Mouse (Mus musculus): Measurements from ENCODE around the gene Ndufc1.
"Not testable (repeated sequence)": the region's sequence is repeated elsewhere in the genome, so short reads cannot be mapped to it uniquely, and the experiment has no call there.

Ndufc1 gene

DNA sequence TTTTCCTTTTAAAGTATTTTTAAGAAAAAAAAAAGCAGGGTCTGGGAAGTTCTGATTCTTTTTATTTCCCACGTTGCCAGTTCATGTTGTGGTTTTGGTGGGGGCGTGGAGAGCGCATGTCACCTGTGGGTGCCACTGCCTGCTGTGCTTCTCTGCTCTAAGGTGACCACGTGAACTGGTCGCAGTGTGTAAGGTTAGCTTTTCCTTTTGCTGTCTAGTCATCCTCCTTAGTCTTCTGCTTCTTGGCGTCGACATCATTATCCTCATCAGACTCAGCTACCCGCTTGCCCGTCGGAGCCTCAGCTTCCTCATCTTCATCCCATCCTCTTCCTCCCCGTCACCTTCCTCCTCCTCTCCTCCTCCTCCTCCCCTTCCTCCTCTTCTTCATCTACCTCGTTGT, 6.2 kb downstream of the Ndufc1 start:
- H3K27me3 ChIP-seq (ENCODE audit: control insufficient read depth, insufficient read depth, low read length, poor library complexity, severe bottlenecking), result no peaks in the 10 kb centered on the region
- no peak for DNase-seq (ENCODE audit: low read depth, low spot score)
- H3K36me3 ChIP-seq (ENCODE audit: control insufficient read depth, insufficient read depth, low read length, poor library complexity, severe bottlenecking), result peaks cover 7% of the 10 kb centered on the region; the same call in 1 of the 2 replicates

DNA sequence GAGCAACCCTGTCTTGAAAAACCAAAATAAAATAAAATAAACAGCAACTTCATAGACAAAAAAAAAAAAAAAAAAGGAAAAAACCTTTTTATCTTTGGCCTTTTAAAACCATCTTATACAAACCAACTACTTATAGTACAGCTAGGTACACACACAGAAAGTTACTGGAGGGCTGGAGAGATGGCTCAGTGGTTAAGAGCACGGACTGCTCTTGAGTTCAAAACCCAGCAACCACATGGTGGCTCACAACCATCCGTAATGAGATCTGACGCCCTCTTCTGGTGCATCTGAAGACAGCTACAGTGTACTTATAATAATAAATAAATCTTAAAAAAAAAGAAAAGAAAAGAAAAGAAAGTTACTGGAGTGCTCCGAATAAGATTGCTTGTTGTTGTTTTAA, 6.7 kb downstream of the Ndufc1 start:
- DNase-seq (ENCODE audit: low read depth, low spot score); H3K36me3 ChIP-seq (ENCODE audit: control insufficient read depth, insufficient read depth, low read length, poor library complexity, severe bottlenecking); H3K27me3 ChIP-seq (ENCODE audit: control insufficient read depth, insufficient read depth, low read length, poor library complexity, severe bottlenecking): not testable (repeated sequence)

DNA sequence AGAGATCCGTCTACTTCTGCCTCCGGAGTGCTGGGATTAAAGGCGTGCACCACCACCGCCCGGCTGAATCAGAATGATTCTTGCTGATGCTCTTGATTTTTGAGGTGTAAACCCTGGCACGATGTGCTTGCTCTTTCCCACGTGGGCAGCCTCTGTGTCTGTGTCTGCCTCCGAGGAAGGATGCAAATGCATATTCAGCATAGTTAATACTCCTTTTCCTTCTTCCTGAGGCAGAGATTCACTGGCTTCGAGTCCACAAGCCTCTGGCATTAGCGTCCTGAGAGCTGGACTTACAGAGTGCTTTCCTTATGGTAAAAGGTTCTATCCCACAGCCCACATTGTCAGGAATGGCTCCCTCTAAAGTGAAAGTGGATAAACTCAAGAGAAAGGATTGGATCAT, 8.1 kb downstream of the Ndufc1 start:
- DNase-seq (ENCODE audit: low read depth, low spot score), result no peak

DNA sequence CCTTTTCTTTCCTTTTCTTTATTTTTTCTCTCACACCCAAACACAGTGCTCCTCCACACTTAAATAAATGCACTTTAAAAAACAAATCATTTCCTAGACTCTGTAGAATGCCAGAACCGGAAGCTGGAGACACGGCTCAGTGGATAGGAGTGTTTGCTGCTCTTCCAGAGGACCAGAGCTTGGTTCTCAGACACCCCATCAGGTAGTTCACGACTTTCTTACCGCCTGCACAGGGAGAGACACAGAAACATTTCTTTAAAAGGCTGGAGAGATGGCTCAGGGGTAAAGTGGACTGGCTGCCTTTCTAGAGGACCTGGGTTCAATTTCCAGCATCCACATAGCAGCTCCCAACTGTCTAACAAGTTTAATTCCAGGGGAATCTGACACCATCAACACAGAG, 9.3 kb downstream of the Ndufc1 start:
- no peak for DNase-seq (ENCODE audit: low read depth, low spot score)
- no peaks in the 10 kb centered on the region for H3K27me3 ChIP-seq (ENCODE audit: control insufficient read depth, insufficient read depth, low read length, poor library complexity, severe bottlenecking)

More for the DNA sequence above, 8.1 kb downstream of the Ndufc1 start:
- Histone ChIP-seq H3K27me3 (ENCODE audit: control insufficient read depth, insufficient read depth, low read length, poor library complexity, severe bottlenecking) (no peaks in the 10 kb centered on the region), H3K36me3 (ENCODE audit: control insufficient read depth, insufficient read depth, low read length, poor library complexity, severe bottlenecking) (0 out of 2 replicates have a peak, but pooled peaks cover 2% of the 10 kb centered on the region)

DNA sequence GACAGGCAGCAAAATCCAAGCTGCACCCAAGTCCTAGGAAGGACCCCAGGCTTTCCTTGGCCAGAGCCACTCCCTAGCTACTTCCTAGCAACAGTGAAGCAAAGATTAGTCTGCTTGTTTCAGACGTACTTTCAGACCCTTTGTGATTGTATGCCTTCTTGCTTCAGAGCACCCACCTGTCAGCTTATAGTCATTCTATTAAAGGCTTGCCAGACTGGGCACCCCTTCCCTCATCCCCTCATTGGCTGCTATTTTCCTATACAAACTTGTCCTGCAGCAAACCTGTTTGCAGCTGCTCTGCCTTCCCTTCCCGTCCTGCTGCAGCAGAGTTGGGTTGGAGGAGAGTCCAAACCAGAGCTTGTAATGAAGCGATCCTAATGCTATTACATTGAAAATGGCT, 10.1 kb downstream of the Ndufc1 start:
- DNase-seq (ENCODE audit: low read depth, low spot score), result no peak
- 0 out of 2 replicates have a peak, but pooled peaks cover 2% of the 10 kb centered on the region for H3K36me3 ChIP-seq (ENCODE audit: control insufficient read depth, insufficient read depth, low read length, poor library complexity, severe bottlenecking)

More for the DNA sequence above, 9.3 kb downstream of the Ndufc1 start:
- 0 out of 2 replicates have a peak, but pooled peaks cover 2% of the 10 kb centered on the region for H3K36me3 ChIP-seq (ENCODE audit: control insufficient read depth, insufficient read depth, low read length, poor library complexity, severe bottlenecking)

DNA sequence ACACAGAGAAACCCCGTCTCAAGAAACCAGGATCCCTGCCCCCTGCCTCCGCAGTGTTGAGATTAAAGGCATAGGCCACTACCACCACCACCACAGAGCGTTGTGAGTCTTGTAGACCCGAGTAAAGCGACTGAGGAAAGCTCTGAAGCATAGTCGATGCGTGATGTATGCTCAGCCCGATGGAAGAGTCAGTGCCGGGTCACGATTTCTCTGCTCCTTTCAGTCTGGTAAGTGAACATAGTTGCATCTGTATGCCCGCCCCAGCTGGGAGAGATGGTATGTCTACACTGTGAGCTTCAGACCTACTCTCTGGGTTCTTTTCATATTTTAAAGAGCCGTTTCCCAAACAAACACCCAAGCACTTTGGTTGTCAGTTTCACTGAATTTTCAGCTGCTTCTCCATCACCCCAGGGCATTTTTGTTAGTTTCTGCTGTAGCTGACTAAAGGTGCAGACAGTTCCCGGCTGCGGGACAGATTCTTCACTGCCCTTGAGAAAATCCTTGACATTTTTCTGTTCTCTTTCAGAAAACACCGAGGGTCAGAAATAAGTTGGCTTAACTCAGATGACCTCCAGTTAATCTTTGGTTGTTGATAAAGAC, 11.0 kb downstream of the Ndufc1 start:
- no peaks in the 10 kb centered on the region for H3K27me3 ChIP-seq (ENCODE audit: control insufficient read depth, insufficient read depth, low read length, poor library complexity, severe bottlenecking)
- H3K36me3 ChIP-seq (ENCODE audit: control insufficient read depth, insufficient read depth, low read length, poor library complexity, severe bottlenecking), result no peaks in the 10 kb centered on the region

More for the DNA sequence above, 10.1 kb downstream of the Ndufc1 start:
- H3K27me3 ChIP-seq (ENCODE audit: control insufficient read depth, insufficient read depth, low read length, poor library complexity, severe bottlenecking), result no peaks in the 10 kb centered on the region

DNA sequence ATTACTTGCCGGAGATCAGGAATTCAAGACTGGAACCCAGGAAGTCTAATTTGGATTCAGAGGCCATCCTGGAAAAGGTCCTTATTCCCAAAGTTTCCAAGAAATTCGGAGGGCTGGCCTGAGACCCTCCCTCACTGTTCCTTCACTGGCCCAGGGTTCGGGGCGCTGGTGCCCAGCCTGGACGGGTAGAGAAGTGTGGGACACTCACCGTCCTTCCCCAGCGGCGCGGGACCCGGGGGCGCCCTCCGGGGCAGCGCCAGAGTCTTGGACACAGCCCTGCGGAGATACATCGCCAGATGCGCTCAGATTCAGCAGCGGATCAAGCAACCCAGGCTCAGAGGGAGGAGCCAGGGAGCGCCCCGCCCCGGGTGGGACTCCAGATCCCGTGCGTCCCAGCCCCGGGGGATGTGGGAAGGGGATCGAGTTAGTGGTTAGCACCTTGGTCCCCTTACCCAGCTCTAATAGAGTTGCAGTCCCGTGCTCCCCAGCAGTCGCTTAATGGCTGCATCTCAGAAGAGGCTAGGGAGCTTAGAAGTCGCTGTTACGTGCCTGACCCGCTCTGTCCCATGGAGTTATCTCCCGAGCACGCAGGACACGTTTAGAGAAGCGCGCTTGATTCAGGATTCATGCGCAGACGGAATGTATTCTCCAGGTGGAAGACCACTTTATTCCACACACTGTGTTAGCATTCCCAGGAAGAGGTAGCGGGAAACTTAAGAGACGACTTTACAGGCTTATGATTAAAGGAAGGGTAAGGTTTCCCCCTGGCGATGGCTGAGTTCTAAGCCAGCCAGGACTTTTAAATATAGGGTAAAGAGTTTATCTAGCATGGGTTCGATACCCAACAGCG, 12.3 kb downstream of the Ndufc1 start, which contains the start of gene Mgarp:
Gene Mgarp (minus strand): TSS at position 520 of the 850 bp plus-strand sequence.
- DNase-seq (ENCODE audit: low read depth, low spot score), result peak; percentile 48
- H3K36me3 ChIP-seq (ENCODE audit: control insufficient read depth, insufficient read depth, low read length, poor library complexity, severe bottlenecking), result no peaks in the 10 kb centered on the region
- no peaks in the 10 kb centered on the region for H3K27me3 ChIP-seq (ENCODE audit: control insufficient read depth, insufficient read depth, low read length, poor library complexity, severe bottlenecking)

More for the DNA sequence above, 11.0 kb downstream of the Ndufc1 start:
- no peak for DNase-seq (ENCODE audit: low read depth, low spot score)

DNA sequence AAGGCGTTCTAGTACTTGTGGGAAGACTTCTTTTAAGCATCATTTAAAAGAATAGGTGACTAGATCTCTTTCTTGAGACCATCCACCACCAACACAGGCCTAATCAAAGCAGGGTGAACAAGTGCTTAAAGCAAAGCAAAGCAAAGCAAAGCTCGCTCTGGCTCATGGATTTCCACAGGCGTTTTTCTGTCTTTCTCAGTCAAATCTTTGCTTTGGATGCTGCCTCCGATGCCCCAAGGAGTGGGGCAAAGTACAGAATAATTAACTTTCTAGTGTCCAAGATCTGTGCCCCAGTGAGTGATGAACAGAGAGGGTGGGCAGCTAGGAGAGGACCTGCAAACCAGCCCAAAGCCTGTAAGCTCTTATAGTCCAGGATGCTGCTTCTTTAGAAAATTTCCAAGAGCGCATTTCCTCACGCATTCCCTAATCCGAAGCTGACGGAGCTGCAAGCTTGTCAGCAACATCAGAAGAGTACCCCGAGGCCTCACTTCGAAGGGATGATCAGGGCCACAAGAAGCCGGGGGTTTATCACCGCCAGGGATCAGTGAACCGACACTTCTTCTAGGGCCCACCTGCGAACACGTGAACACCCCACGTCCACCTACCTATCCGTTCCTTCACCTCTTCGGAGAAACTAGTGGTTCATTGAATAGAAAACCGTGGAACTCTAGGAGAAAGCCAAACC, 13.2 kb downstream of the Ndufc1 start:
- no peaks in the 10 kb centered on the region for H3K36me3 ChIP-seq (ENCODE audit: control insufficient read depth, insufficient read depth, low read length, poor library complexity, severe bottlenecking)
- H3K27me3 ChIP-seq (ENCODE audit: control insufficient read depth, insufficient read depth, low read length, poor library complexity, severe bottlenecking), result no peaks in the 10 kb centered on the region
- DNase-seq (ENCODE audit: low read depth, low spot score), result no peak

DNA sequence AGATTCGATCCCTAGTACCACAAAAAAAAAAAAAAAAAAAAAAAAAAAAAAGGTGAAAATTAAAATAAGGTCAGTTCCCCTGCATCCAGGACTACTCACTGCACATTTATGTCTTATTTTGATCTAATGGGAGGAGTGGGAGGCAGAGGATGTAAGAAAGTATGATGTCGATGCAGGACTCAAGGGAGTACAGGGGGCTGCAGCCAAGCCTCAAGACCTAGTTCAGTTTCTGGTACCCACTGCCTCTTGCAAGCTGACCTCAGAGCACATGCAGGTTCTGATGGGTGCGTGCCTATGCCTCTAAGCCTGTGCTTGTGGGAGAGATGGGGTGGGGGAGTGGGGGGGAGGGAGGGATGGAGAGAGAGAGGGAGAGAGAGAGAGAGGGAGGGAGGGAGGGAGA, 13.9 kb downstream of the Ndufc1 start:
- Histone ChIP-seq H3K27me3 (ENCODE audit: control insufficient read depth, insufficient read depth, low read length, poor library complexity, severe bottlenecking) (no peaks in the 10 kb centered on the region), H3K36me3 (ENCODE audit: control insufficient read depth, insufficient read depth, low read length, poor library complexity, severe bottlenecking) (no peaks in the 10 kb centered on the region)
- DNase-seq (ENCODE audit: low read depth, low spot score), result no peak

DNA sequence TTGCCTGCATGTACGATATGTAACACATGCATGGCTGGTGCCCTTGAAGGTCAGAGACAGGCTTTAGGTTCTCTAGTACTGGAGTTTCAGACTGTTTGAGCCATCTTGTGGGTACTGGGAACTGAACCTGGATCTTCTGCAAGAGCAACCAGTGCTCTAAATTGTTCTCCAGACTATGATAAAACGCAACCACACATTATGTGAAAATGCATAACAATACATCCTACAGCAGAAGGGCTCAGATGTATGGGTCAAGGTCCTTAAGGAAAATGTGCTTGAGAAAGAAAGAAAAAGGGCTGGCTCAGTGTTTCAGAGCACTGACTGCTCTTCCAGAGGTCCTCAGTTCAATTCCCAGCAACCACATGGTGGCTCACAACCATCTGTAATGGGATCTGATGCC, 15.1 kb downstream of the Ndufc1 start:
- DNase-seq (ENCODE audit: low read depth, low spot score), result no peak
- no peaks in the 10 kb centered on the region for H3K27me3 ChIP-seq (ENCODE audit: control insufficient read depth, insufficient read depth, low read length, poor library complexity, severe bottlenecking)
- H3K36me3 ChIP-seq (ENCODE audit: control insufficient read depth, insufficient read depth, low read length, poor library complexity, severe bottlenecking), result no peaks in the 10 kb centered on the region

DNA sequence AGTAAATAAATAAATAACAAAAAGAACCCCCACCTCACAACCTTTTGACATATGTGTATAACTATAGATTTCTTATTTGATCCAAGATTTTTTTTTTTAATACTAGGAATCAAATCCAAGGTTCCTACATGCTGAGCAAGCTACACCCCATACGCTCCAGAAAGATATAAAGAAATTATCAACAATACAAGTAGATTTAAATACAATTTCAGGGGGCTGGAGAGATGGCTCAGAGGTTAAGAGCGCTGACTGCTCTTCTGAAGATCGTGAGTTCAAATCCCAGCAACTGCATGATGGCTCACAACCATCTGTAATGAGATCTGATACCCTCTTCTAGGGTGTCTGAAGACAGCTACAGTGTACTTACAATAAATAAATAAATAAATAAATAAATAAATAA, 15.8 kb downstream of the Ndufc1 start:
- DNase-seq (ENCODE audit: low read depth, low spot score); H3K27me3 ChIP-seq (ENCODE audit: control insufficient read depth, insufficient read depth, low read length, poor library complexity, severe bottlenecking): not testable (repeated sequence)

DNA sequence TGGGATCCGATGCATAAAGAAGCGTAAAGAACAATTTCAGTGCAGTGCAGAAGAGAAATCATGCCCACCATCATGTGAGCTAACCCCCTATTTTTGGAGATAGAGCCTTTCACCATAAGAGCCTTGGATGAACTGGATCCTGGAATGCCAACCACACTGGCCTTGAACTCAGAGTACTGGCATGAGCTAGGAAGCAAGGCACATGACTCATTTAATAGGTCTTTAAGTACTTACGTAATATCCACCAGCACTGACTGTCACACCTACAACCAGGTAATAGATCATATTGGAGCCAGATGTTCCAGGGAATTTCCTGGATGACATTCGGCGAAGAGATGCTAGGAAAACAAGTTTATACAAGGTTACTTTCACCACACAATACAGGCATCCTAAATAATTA, 17.2 kb downstream of the Ndufc1 start:
- DNase-seq (ENCODE audit: low read depth, low spot score), result no peak

More for the DNA sequence above, 15.8 kb downstream of the Ndufc1 start:
- not testable (repeated sequence) for H3K36me3 ChIP-seq (ENCODE audit: control insufficient read depth, insufficient read depth, low read length, poor library complexity, severe bottlenecking)

DNA sequence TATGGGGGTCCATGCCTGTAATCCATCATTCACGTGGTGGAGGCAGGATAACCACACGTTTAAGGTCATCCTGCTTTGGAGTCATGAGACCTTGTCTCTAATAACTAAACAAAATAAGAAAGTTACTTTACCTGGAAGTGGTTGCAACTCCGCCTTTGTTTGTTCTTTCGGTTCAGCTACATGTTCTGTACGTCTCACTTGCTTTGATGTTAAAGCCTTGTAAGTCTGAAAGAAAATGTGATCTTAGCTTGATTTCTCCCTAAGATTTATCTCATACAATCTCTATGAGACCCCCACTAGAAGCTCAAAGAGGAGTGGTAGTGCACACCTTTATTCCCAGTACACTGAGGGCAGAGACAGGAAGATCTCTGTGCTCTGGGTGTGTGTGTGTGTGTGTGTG, 17.7 kb downstream of the Ndufc1 start:
- Histone ChIP-seq H3K36me3 (ENCODE audit: control insufficient read depth, insufficient read depth, low read length, poor library complexity, severe bottlenecking) (no peaks in the 10 kb centered on the region), H3K27me3 (ENCODE audit: control insufficient read depth, insufficient read depth, low read length, poor library complexity, severe bottlenecking) (no peaks in the 10 kb centered on the region)
- no peak for DNase-seq (ENCODE audit: low read depth, low spot score)

More for the DNA sequence above, 17.2 kb downstream of the Ndufc1 start:
- H3K36me3 ChIP-seq (ENCODE audit: control insufficient read depth, insufficient read depth, low read length, poor library complexity, severe bottlenecking), result no peaks in the 10 kb centered on the region
- no peaks in the 10 kb centered on the region for H3K27me3 ChIP-seq (ENCODE audit: control insufficient read depth, insufficient read depth, low read length, poor library complexity, severe bottlenecking)

DNA sequence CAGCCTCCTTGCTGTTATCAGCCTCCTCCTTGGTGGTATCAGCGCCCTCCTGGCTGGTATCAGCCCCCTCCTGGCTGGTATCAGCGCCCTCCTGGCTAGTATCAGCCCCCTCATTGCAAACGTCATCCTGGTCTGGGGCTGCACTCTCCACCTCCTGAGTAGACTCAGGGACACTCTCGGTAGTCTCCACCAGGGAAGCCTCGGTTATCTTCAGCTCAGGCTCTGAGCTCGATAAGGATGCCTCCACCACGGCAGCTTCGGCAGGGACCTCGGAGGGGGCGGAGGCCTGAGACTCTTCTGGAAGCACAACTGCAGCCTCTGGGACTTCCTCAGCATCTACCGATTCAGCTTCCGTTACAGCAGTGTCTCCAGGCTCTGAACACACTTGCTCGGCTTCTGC, 19.9 kb downstream of the Ndufc1 start:
- H3K36me3 ChIP-seq (ENCODE audit: control insufficient read depth, insufficient read depth, low read length, poor library complexity, severe bottlenecking), result no peaks in the 10 kb centered on the region
- no peaks in the 10 kb centered on the region for H3K27me3 ChIP-seq (ENCODE audit: control insufficient read depth, insufficient read depth, low read length, poor library complexity, severe bottlenecking)
- DNase-seq (ENCODE audit: low read depth, low spot score), result no peak
